Mouse (Mus musculus) heart, postnatal 0 days (tissue): ENCODE measurements around the gene Ercc1.

ENCODE experiments used
- CTCF ChIP-seq: IDR thresholded peaks from 2 replicates; pipeline ENCODE4 v1.5.1; 2016; ENCODE audit warnings: antibody characterized with exemption, control low read depth, low read depth
- EP300 ChIP-seq: IDR thresholded peaks from 2 replicates; pipeline ENCODE4 v1.6.1; 2016; ENCODE audit warnings: antibody characterized with exemption, low read depth

DNA sequence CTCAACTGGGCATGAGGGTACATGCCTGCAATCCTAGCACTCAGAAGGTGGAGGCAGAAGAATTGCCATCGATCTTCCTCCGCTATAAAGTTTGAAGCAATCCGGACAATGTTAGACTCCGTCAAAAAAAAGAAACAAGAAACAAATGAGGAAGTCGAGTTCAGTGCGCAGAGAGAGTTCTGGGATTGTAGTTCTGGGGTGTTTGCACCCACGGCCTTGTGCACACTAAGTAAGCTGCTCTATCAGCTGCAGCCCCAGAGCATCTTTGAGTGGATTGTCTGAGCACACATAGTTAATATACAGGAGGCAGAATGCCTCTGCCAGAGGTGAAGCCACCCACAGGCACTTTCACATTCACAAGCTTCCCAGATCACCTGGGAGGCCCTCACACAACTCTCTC, 25.9 kb upstream of the Ercc1 start:
- TF ChIP-seq CTCF (no peak), EP300 (no peak)
